Mouse (Mus musculus): Measurements from ENCODE around the gene Padi3. TPM values are rescaled to one million over a fixed set of nuclear protein-coding genes. Genes with fewer than 3 reads are reported as not detected.

The Padi3 gene
- total and polyA plus RNA-seq, 3 experiments, result 73.1 to 106 TPM; not detected in 1

GRCm38 (mm10) chr4:140825942-140826341, 15.5 kb upstream of the Padi3 start:
- no peak overlapping the region for H3K4me3 ChIP-seq (ENCODE audit: control insufficient read depth in 1 of 2, insufficient read depth in 1 of 2, low read depth in 2 of 2, low read length in 2 of 2)
- peaks cover 0 to 2% of the 10 kb centered on the region in 2 experiments; a peak in 1 of 4 replicates for H3K27me3 ChIP-seq (ENCODE audit: control insufficient read depth in 1 of 2, insufficient read depth in 2 of 2, low read length in 2 of 2)
- H3K4me1 ChIP-seq (ENCODE audit: control insufficient read depth in 1 of 2, insufficient read depth in 2 of 2, low read length in 2 of 2), result no peaks in the 10 kb centered on the region
- no peak for TF ChIP-seq ELF1 (IDR thresholded peaks at IDR 0.05; ENCODE audit: low read depth, low read length)
- TF ChIP-seq MYB (IDR thresholded peaks at IDR 0.05; ENCODE audit: low read depth, low read length), result no peak
- TF ChIP-seq JUND (IDR thresholded peaks at IDR 0.05; ENCODE audit: low read depth, low read length), result no peak
- no peak for TF ChIP-seq RAD21 (IDR thresholded peaks at IDR 0.05; ENCODE audit: low read depth, low read length)
- no peak for TF ChIP-seq UBTF (IDR thresholded peaks at IDR 0.05; ENCODE audit: borderline replicate concordance, insufficient read depth, low read depth, low read length)
- no peak for TF ChIP-seq MAX (IDR thresholded peaks at IDR 0.05; ENCODE audit: low read length)
- TF ChIP-seq ZMIZ1 (IDR thresholded peaks at IDR 0.05; ENCODE audit: low read depth, low read length), result no peak
- no peaks in the 10 kb centered on the region for H3K79me2 ChIP-seq (ENCODE audit: control insufficient read depth, insufficient read depth, low read length, poor library complexity)
- no peak overlapping the region for H3K27ac ChIP-seq (ENCODE audit: control insufficient read depth, low read depth, low read length)
- no peaks in the 10 kb centered on the region for H3K36me3 ChIP-seq (ENCODE audit: control insufficient read depth in 1 of 2, insufficient read depth in 2 of 2, low read length in 2 of 2)
- DNase-seq (ENCODE audit: low read depth, low spot score), result no peak
- no peak overlapping the region for H3K9ac ChIP-seq (ENCODE audit: control insufficient read depth, low read depth, low read length, poor library complexity, severe bottlenecking)
- H3K9me3 ChIP-seq (replicated peaks; ENCODE audit: insufficient read depth, low read length), result no peaks in the 10 kb centered on the region

GRCm38 (mm10) chr4:140821988-140822387, 11.5 kb upstream of the Padi3 start:
- H3K27me3 ChIP-seq (ENCODE audit: control insufficient read depth in 1 of 2, insufficient read depth in 2 of 2, low read length in 2 of 2), result no peaks in the 10 kb centered on the region
- TF ChIP-seq POLR2A (IDR thresholded peaks at IDR 0.05; ENCODE audit: control insufficient read depth in 1 of 2, insufficient read depth in 1 of 2, low read depth in 1 of 2, low read length in 2 of 2, poor library complexity in 1 of 2) (no peak), MAX (IDR thresholded peaks at IDR 0.05; ENCODE audit: low read length) (no peak), JUND (IDR thresholded peaks at IDR 0.05; ENCODE audit: low read depth, low read length) (no peak), NRF1 (IDR thresholded peaks at IDR 0.05; ENCODE audit: insufficient read depth, low read depth, low read length, poor library complexity, severe bottlenecking) (no peak), SMC3 (IDR thresholded peaks at IDR 0.05; ENCODE audit: low read depth, low read length) (peak; percentile 97), CTCF (IDR thresholded peaks at IDR 0.05 in 2 of 3, conservative IDR thresholded peaks at IDR 0.05 in 1 of 3; ENCODE audit: control insufficient read depth in 1 of 3, insufficient read depth in 1 of 3, low read depth in 2 of 3, low read length in 3 of 3, poor library complexity in 1 of 3, severe bottlenecking in 1 of 3) (peak; percentile 63 to 83 (median 80)), RAD21 (IDR thresholded peaks at IDR 0.05; ENCODE audit: low read depth, low read length) (peak; percentile 74), EP300 (IDR thresholded peaks at IDR 0.05; ENCODE audit: low read depth in 1 of 2, low read length in 2 of 2) (no peak), MYC (IDR thresholded peaks at IDR 0.05; ENCODE audit: low read depth, low read length) (no peak), POLR2AphosphoS2 (IDR thresholded peaks at IDR 0.05; ENCODE audit: low read length) (no peak), ZC3H11A (IDR thresholded peaks at IDR 0.05; ENCODE audit: low read depth, low read length) (peak; percentile 87), GATA1 (IDR thresholded peaks at IDR 0.05; ENCODE audit: low read depth, low read length) (no peak), POLR2AphosphoS5 (IDR thresholded peaks at IDR 0.05; ENCODE audit: borderline replicate concordance, low read depth, low read length) (no peak), SIN3A (IDR thresholded peaks at IDR 0.05; ENCODE audit: low read length) (no peak), MAFK (IDR thresholded peaks at IDR 0.05; ENCODE audit: borderline replicate concordance, low read depth, low read length) (no peak), MXI1 (IDR thresholded peaks at IDR 0.05; ENCODE audit: low read depth, low read length) (no peak), BHLHE40 (IDR thresholded peaks at IDR 0.05; ENCODE audit: borderline replicate concordance, low read depth, low read length) (no peak), GABPA (IDR thresholded peaks at IDR 0.05; ENCODE audit: low read depth, low read length) (no peak), KAT2A (conservative IDR thresholded peaks at IDR 0.05; ENCODE audit: low read depth, low read length) (no peak)
- peak; percentile 69 for DNase-seq (ENCODE audit: low read depth, low spot score)
- H3K9ac ChIP-seq (ENCODE audit: control insufficient read depth, low read depth, low read length, poor library complexity, severe bottlenecking), result no peak overlapping the region
- H3K27ac ChIP-seq (ENCODE audit: control insufficient read depth, low read depth, low read length), result no peak overlapping the region
- no peaks in the 10 kb centered on the region for H3K79me2 ChIP-seq (ENCODE audit: control insufficient read depth, insufficient read depth, low read length, poor library complexity)
- no peaks in the 10 kb centered on the region for H3K36me3 ChIP-seq (ENCODE audit: control insufficient read depth in 1 of 2, insufficient read depth in 2 of 2, low read length in 2 of 2)
- H3K4me3 ChIP-seq (ENCODE audit: control insufficient read depth in 1 of 2, insufficient read depth in 1 of 2, low read depth in 2 of 2, low read length in 2 of 2), result no peak overlapping the region
- H3K4me1 ChIP-seq (ENCODE audit: control insufficient read depth in 1 of 2, insufficient read depth in 2 of 2, low read length in 2 of 2), result peaks cover 0 to 2% of the 10 kb centered on the region in 2 experiments; a peak in 1 of 4 replicates
- H3K9me3 ChIP-seq (replicated peaks; ENCODE audit: insufficient read depth, low read length), result no peaks in the 10 kb centered on the region

All from MEL (cell line).